Mouse (Mus musculus) stomach, postnatal 0 days (tissue): Measurements from ENCODE around the gene St3gal3. TPM values are rescaled to one million over a fixed set of nuclear protein-coding genes. Genes with fewer than 3 reads are reported as not detected.

Experiments used
- ATAC-seq: fragments of 200-750 bp; cut with Nextera tagmentation; 2 replicates; pipeline ENCODE4 v1.8.0; 2017; ENCODE audit not compliant: low FRiP score, low TSS enrichment
- DNase-seq: peaks from one replicate; pipeline ENCODE4 v3.0.0-alpha.2; 2016; ENCODE audit warnings: low spot score
- H3K27ac ChIP-seq: fragments of 300-500 bp; sonication (generic); replicated peaks from 2 replicates; pipeline ENCODE4 v1.5.1; 2014; ENCODE audit warnings: mild to moderate bottlenecking, control low read depth
- H3K27me3 ChIP-seq: fragments of 300-500 bp; sonication (generic); 2 replicates; pipeline ENCODE4 v1.6.1; 2014; ENCODE audit warnings: low read length; ENCODE audit not compliant: control insufficient read depth, insufficient read depth
- H3K36me3 ChIP-seq: fragments of 300-500 bp; sonication (generic); 2 replicates; pipeline ENCODE4 v1.6.1; 2014; ENCODE audit warnings: low read length, mixed read lengths; ENCODE audit not compliant: control insufficient read depth, insufficient read depth
- H3K4me1 ChIP-seq: fragments of 300-500 bp; sonication (generic); replicated peaks from 2 replicates; pipeline ENCODE4 v1.6.1; 2014; ENCODE audit warnings: antibody characterized with exemption; ENCODE audit not compliant: control insufficient read depth, insufficient read depth
- H3K4me2 ChIP-seq: fragments of 300-500 bp; sonication (generic); replicated peaks from 2 replicates; pipeline ENCODE4 v1.6.1; 2014; ENCODE audit warnings: low read depth, mild to moderate bottlenecking, control low read depth, moderate library complexity
- H3K4me3 ChIP-seq: fragments of 300-500 bp; sonication (generic); 2 replicates; pipeline ENCODE4 v1.5.1; 2014; ENCODE audit warnings: low read depth, low read length, control low read depth
- H3K9ac ChIP-seq: fragments of 300-500 bp; sonication (generic); 2 replicates; pipeline ENCODE4 v1.6.1; 2014; ENCODE audit warnings: mild to moderate bottlenecking, low read length, control low read depth, mixed read lengths
- H3K9me3 ChIP-seq: fragments of 300-500 bp; sonication (generic); 2 replicates; pipeline ENCODE4 v1.6.1; 2016; ENCODE audit warnings: low read length; ENCODE audit not compliant: control insufficient read depth
- CTCF ChIP-seq: IDR thresholded peaks from 2 replicates; pipeline ENCODE4 v1.5.1; 2016; ENCODE audit warnings: antibody characterized with exemption, low read depth, mild to moderate bottlenecking, moderate library complexity
- EP300 ChIP-seq: optimal IDR thresholded peaks from 2 replicates; pipeline ENCODE3; 2016; ENCODE audit warnings: antibody characterized with exemption
- WGBS: fragments of 180-500 bp; shearing (Covaris S2); extraction: QIAGEN DNeasy Blood & Tissue Kit; methylation state at CpG from one replicate; pipeline ENCODE4 v1.1.7; 2014; 5-methylcytosine and 5-hydroxymethylcytosine counted together
- polyA plus RNA-seq: library from polyadenylated mRNA; unstranded; fragments of >200 nt; fragmentation: Nextera tagmentation; extraction: Ambion mirVana; gene quantifications from 2 replicates; pipeline ENCODE4 v1.2.1, GENCODE M21; 2015

Gene St3gal3
- polyA plus RNA-seq, 1 experiment from 2014 or later, result 3.2 TPM

- ATAC-seq, result no peak
Observed at GRCm38 (mm10) chr4:118079195-118079594, 55.5 kb downstream of the St3gal3 start.

DNA sequence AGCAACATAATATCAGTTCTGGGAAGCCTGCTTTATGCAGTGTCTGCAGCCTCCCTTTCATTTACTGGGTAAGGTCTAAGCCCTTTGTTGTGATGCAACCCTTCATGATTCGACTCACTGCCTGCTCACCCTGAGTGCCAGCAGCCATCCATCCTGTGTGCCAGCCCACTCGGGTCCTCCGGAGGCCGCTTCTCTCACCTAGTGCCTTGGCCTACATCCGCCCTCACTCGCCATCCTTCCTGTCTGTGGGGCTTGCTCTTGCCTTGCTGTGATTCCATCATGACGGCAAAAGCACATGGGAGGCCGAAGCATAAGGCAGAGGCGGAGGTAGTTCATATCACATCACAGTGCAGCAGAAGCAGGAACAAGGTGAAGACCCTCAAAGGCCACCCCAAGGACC lies 56.1 kb downstream of the St3gal3 start:
- H3K4me2 ChIP-seq, result no peak overlapping the region
- DNase-seq, result no peak
- H3K36me3 ChIP-seq, result no peaks in the 10 kb centered on the region
- no peak for ATAC-seq
- H3K4me3 ChIP-seq, result no peak overlapping the region
- no peak overlapping the region for H3K27ac ChIP-seq
- WGBS, result 94% methylated on average over 9 of the region's 9 CpGs
- H3K4me1 ChIP-seq, result peaks cover 3% of the 10 kb centered on the region; the same call in 1 of the 2 replicates
- no peaks in the 10 kb centered on the region for H3K9me3 ChIP-seq
- TF ChIP-seq CTCF (no peak), EP300 (no peak)
- no peak overlapping the region for H3K9ac ChIP-seq
- no peaks in the 10 kb centered on the region for H3K27me3 ChIP-seq

More at GRCm38 (mm10) chr4:118079195-118079594, 55.5 kb downstream of the St3gal3 start:
- WGBS, result 84% methylated on average over 8 of the region's 8 CpGs
- Histone ChIP-seq H3K9ac (no peak overlapping the region), H3K27ac (no peak overlapping the region), H3K9me3 (no peaks in the 10 kb centered on the region), H3K4me3 (no peak overlapping the region), H3K4me2 (no peak overlapping the region), H3K4me1 (peaks cover 3% of the 10 kb centered on the region; the same call in 1 of the 2 replicates), H3K27me3 (no peaks in the 10 kb centered on the region), H3K36me3 (no peaks in the 10 kb centered on the region)
- TF ChIP-seq CTCF (no peak), EP300 (no peak)
- no peak for DNase-seq

- no peaks in the 10 kb centered on the region for H3K4me1 ChIP-seq
- ATAC-seq (no peak), DNase-seq (no peak)
- H3K9me3 ChIP-seq, result no peaks in the 10 kb centered on the region
- no peaks in the 10 kb centered on the region for H3K27me3 ChIP-seq
- H3K4me3 ChIP-seq, result no peak overlapping the region
- H3K4me2 ChIP-seq, result no peak overlapping the region
- no peaks in the 10 kb centered on the region for H3K36me3 ChIP-seq
- 43% methylated on average over 12 of the region's 12 CpGs for WGBS
- TF ChIP-seq EP300 (no peak), CTCF (no peak)
- H3K9ac ChIP-seq, result no peak overlapping the region
- H3K27ac ChIP-seq, result no peak overlapping the region
Observed at GRCm38 (mm10) chr4:118077293-118077752, 57.4 kb downstream of the St3gal3 start.

- no peak for ATAC-seq
- H3K36me3 ChIP-seq, result no peaks in the 10 kb centered on the region
- no peak for TF ChIP-seq CTCF
- TF ChIP-seq EP300, result no peak
- no peak overlapping the region for H3K4me2 ChIP-seq
- no peak overlapping the region for H3K9ac ChIP-seq
- H3K9me3 ChIP-seq, result no peaks in the 10 kb centered on the region
- no peaks in the 10 kb centered on the region for H3K27me3 ChIP-seq
- no peak overlapping the region for H3K4me3 ChIP-seq
- H3K27ac ChIP-seq, result no peak overlapping the region
- DNase-seq, result no peak
- H3K4me1 ChIP-seq, result no peaks in the 10 kb centered on the region
- 88% methylated on average over 1 of the region's 1 CpGs for WGBS
Observed at GRCm38 (mm10) chr4:118076648-118077047, 58.1 kb downstream of the St3gal3 start.

- TF ChIP-seq EP300, result no peak
- no peak for TF ChIP-seq CTCF
- Histone ChIP-seq H3K9me3 (no peaks in the 10 kb centered on the region), H3K4me1 (no peaks in the 10 kb centered on the region), H3K4me3 (no peak overlapping the region), H3K27me3 (no peaks in the 10 kb centered on the region), H3K4me2 (no peak overlapping the region), H3K9ac (no peak overlapping the region), H3K27ac (no peak overlapping the region), H3K36me3 (no peaks in the 10 kb centered on the region)
- 88% methylated on average over 9 of the region's 9 CpGs for WGBS
- ATAC-seq (no peak), DNase-seq (no peak)
Observed at GRCm38 (mm10) chr4:118075343-118075742, 59.4 kb downstream of the St3gal3 start.

GRCm38 (mm10) chr4:118074236-118074635 lies 60.5 kb downstream of the St3gal3 start:
- TF ChIP-seq EP300, result no peak
- TF ChIP-seq CTCF, result peak; percentile 60
- WGBS, result 94% methylated on average over 4 of the region's 4 CpGs
- no peak for DNase-seq
- no peak overlapping the region for H3K4me3 ChIP-seq
- ATAC-seq, result no peak
- H3K36me3 ChIP-seq, result no peaks in the 10 kb centered on the region
- H3K27me3 ChIP-seq, result no peaks in the 10 kb centered on the region
- peaks cover 3% of the 10 kb centered on the region; the same call in 1 of the 2 replicates for H3K4me1 ChIP-seq
- H3K9ac ChIP-seq, result no peak overlapping the region
- no peak overlapping the region for H3K27ac ChIP-seq
- H3K4me2 ChIP-seq, result no peak overlapping the region
- H3K9me3 ChIP-seq, result no peaks in the 10 kb centered on the region
